Mouse (Mus musculus) cortical plate, adult 2 months (tissue): ENCODE measurements around the gene Kcnb1. TPM values are rescaled to one million over a fixed set of nuclear protein-coding genes. Genes with fewer than 3 reads are reported as not detected.

Experiments used
- H3K27ac ChIP-seq: fragments of 200-500 bp; 2 replicates; pipeline ENCODE4 v1.5.1; 2012; ENCODE audit warnings: low read length, control low read depth, inconsistent platforms; ENCODE audit not compliant: insufficient read depth
- H3K4me1 ChIP-seq: fragments of 200-500 bp; 2 replicates; pipeline ENCODE4 v1.6.1; 2011; ENCODE audit warnings: low read length; ENCODE audit not compliant: control insufficient read depth, insufficient read depth
- H3K4me3 ChIP-seq: fragments of 200-500 bp; 2 replicates; pipeline ENCODE4 v1.5.1; 2011; ENCODE audit warnings: mild to moderate bottlenecking, low read length, control low read depth; ENCODE audit not compliant: insufficient read depth
- CTCF ChIP-seq: fragments of 200-500 bp; IDR thresholded peaks from 2 replicates; pipeline ENCODE4 v1.5.1; 2011; ENCODE audit warnings: mild to moderate bottlenecking, control low read depth, low read length; ENCODE audit not compliant: insufficient read depth; ENCODE audit errors: extremely low read depth
- POLR2A ChIP-seq: fragments of 200-500 bp; IDR thresholded peaks from 2 replicates; pipeline ENCODE4 v1.6.1; 2011; ENCODE audit warnings: mild to moderate bottlenecking, low read length, control low read depth; ENCODE audit not compliant: insufficient read depth; ENCODE audit errors: extremely low read depth
- polyA plus RNA-seq: library from polyadenylated mRNA; depleted of rRNA; stranded (reverse); fragments of >200 nt; gene quantifications from 2 replicates; pipeline ENCODE4 v1.2.3, GENCODE M21; 2012

Gene Kcnb1
- polyA plus RNA-seq, 1 experiment = 68.7 TPM

GRCm38 (mm10) chr2:167173051-167173875 is 16.7 kb downstream of the Kcnb1 start:
- Histone ChIP-seq H3K27ac (no peak overlapping the region), H3K4me3 (no peak overlapping the region), H3K4me1 (peaks cover 13% of the 10 kb centered on the region)
- TF ChIP-seq POLR2A (no peak), CTCF (no peak)

- Histone ChIP-seq H3K4me1 (peaks cover 9% of the 10 kb centered on the region), H3K4me3 (no peak overlapping the region), H3K27ac (no peak overlapping the region)
- TF ChIP-seq POLR2A (0 out of 2 replicates have a peak, but pooled peaks have one; percentile 20), CTCF (no peak)
Observed at GRCm38 (mm10) chr2:167167515-167168212, 22.3 kb downstream of the Kcnb1 start.

GRCm38 (mm10) chr2:167163600-167163999 is 26.4 kb downstream of the Kcnb1 start:
- TF ChIP-seq POLR2A = no peak
- no peak for TF ChIP-seq CTCF
- peaks cover 4% of the 10 kb centered on the region for H3K4me1 ChIP-seq
- no peak overlapping the region for H3K27ac ChIP-seq
- no peak overlapping the region for H3K4me3 ChIP-seq

GRCm38 (mm10) chr2:167163134-167163533 is 26.8 kb downstream of the Kcnb1 start:
- H3K4me3 ChIP-seq = no peak overlapping the region
- TF ChIP-seq POLR2A (no peak), CTCF (no peak)
- peaks cover 4% of the 10 kb centered on the region for H3K4me1 ChIP-seq
- no peak overlapping the region for H3K27ac ChIP-seq

GRCm38 (mm10) chr2:167162516-167163021 is 27.4 kb downstream of the Kcnb1 start:
- no peak overlapping the region for H3K4me3 ChIP-seq
- H3K27ac ChIP-seq = peak overlapping the region; percentile 15; the same call in 1 of the 2 replicates
- peaks cover under 1% of the 10 kb centered on the region; the same call in 1 of the 2 replicates for H3K4me1 ChIP-seq
- no peak for TF ChIP-seq CTCF
- no peak for TF ChIP-seq POLR2A

GRCm38 (mm10) chr2:167159721-167160120 is 30.2 kb downstream of the Kcnb1 start:
- H3K4me1 ChIP-seq = peaks cover 13% of the 10 kb centered on the region
- H3K27ac ChIP-seq = no peak overlapping the region
- no peak overlapping the region for H3K4me3 ChIP-seq
- TF ChIP-seq POLR2A (no peak), CTCF (no peak)

GRCm38 (mm10) chr2:167158780-167159179 is 31.2 kb downstream of the Kcnb1 start:
- peaks cover 17% of the 10 kb centered on the region for H3K4me1 ChIP-seq
- H3K4me3 ChIP-seq = no peak overlapping the region
- no peak for TF ChIP-seq CTCF
- no peak for TF ChIP-seq POLR2A
- H3K27ac ChIP-seq = no peak overlapping the region

- Histone ChIP-seq H3K4me3 (no peak overlapping the region), H3K4me1 (peaks cover 20% of the 10 kb centered on the region), H3K27ac (peak overlapping the region; percentile 95)
- no peak for TF ChIP-seq CTCF
- no peak for TF ChIP-seq POLR2A
Observed at GRCm38 (mm10) chr2:167156118-167156715, 33.7 kb downstream of the Kcnb1 start.

GRCm38 (mm10) chr2:167155541-167155973 is 34.4 kb downstream of the Kcnb1 start:
- Histone ChIP-seq H3K4me3 (no peak overlapping the region), H3K4me1 (peaks cover 20% of the 10 kb centered on the region), H3K27ac (peak overlapping the region; percentile 95)
- TF ChIP-seq CTCF (no peak), POLR2A (no peak)
